In the genomic region with DNA sequence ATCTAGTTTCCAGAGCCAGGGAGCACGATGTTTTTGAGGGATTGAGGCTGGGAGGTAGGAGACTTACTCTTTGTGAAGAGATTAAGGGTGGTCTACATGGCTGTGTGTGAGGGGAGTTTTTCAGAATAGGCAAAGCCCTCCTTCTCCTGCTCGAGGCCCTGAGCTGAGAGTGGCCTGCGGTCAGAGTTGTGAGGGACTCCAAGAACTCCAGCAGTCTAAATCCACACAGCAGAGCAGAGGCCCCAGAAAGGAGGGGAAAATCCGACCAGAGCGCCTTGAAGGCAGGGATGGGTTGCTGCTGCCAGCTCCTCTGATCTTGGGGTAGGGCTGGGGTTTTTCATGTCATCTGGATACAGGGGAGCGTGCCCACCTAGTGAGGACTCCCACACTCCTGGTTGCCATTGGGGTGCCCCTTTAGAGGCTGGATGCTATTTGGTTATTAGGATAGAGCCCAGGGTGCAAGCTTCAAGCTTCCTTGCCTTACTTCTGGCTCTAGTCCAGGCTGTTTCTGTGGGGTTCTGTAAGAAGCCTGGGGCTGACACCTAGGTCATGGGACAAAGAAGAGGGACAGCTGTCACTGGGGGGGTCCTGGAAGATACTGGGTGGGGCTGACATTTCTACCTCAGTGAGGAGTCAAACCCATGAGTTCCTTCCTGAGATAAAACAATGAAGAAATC, we compare ENCODE assay signal across 8 mouse cellular contexts. TPM values are rescaled to one million over a fixed set of nuclear protein-coding genes. Genes with fewer than 3 reads are reported as not detected.
A peak's percentile ranks its signal among the peaks of the same experiment; 100 is the strongest.
DNase-seq lines count a peak whose midpoint lies in the region; ATAC-seq and TF ChIP-seq lines count a peak whose summit lies in the region.

No protein-coding gene starts in this region.

- no peaks in the 10 kb centered on the region for H3K9me3 ChIP-seq in E14TG2a.4 (ENCODE audit: low read length)
- no peaks in the 10 kb centered on the region for H3K9me3 ChIP-seq in heart, embryonic 15.5 days (replicated peaks)
- H3K9me3 ChIP-seq in liver, embryonic 15.5 days (replicated peaks), result no peaks in the 10 kb centered on the region

- peak overlapping the region; percentile 84 for H3K4me2 ChIP-seq in heart, embryonic 15.5 days
- peak overlapping the region; percentile 83 for H3K4me2 ChIP-seq in liver, embryonic 15.5 days

- peak overlapping the region; percentile 92 for H3K4me3 ChIP-seq in E14TG2a.4 (replicated peaks; ENCODE audit: low read length)
- H3K4me3 ChIP-seq in heart, embryonic 15.5 days, result peak overlapping the region; percentile 86
- H3K4me3 ChIP-seq in liver, embryonic 15.5 days (replicated peaks), result peak overlapping the region; percentile 90

- no peaks in the 10 kb centered on the region for H3K27me3 ChIP-seq in E14TG2a.4 (ENCODE audit: insufficient read depth, low read length)
- H3K27me3 ChIP-seq in heart, embryonic 15.5 days, result no peaks in the 10 kb centered on the region
- no peaks in the 10 kb centered on the region for H3K27me3 ChIP-seq in liver, embryonic 15.5 days

- no peak for ATAC-seq in heart, embryonic 15.5 days (replicated peaks; ENCODE audit: insufficient number of reproducible peaks, insufficient read depth, low FRiP score, low read depth)
- no peak for ATAC-seq in liver, embryonic 15.5 days (ENCODE audit: insufficient read depth)

- peak; percentile 27 for DNase-seq in adrenal gland, postnatal 14 days
- no peak for DNase-seq in adrenal gland, postnatal 4 days (ENCODE audit: low spot score in 2 of 2)
- no peak for DNase-seq in yolk sac, embryonic 10.5 days (ENCODE audit: low spot score)
- no peak for DNase-seq in right cerebral cortex, postnatal 25 days
- DNase-seq in frontal cortex, postnatal 14 days (ENCODE audit: low spot score in 2 of 2), result no peak

- 21% methylated on average over 6 of the region's 6 CpGs for WGBS in heart, embryonic 15.5 days
- whole genome bisulfite sequencing in liver, embryonic 15.5 days (ENCODE audit: insufficient replicate concordance), result 20% methylated on average over 6 of the region's 6 CpGs

- TF ChIP-seq CTCF in E14TG2a.4 (conservative IDR thresholded peaks at IDR 0.05; ENCODE audit: low read length), result no peak

- H3K4me1 ChIP-seq in E14TG2a.4 (replicated peaks; ENCODE audit: low read depth, low read length), result peaks cover 88% of the 10 kb centered on the region
- peaks cover 53% of the 10 kb centered on the region for H3K4me1 ChIP-seq in heart, embryonic 15.5 days (replicated peaks)
- peaks cover 86% of the 10 kb centered on the region for H3K4me1 ChIP-seq in liver, embryonic 15.5 days (replicated peaks)

- H3K27ac ChIP-seq in heart, embryonic 15.5 days, result peak overlapping the region; percentile 95
- peak overlapping the region; percentile 96 for H3K27ac ChIP-seq in liver, embryonic 15.5 days (replicated peaks)

- H3K36me3 ChIP-seq in E14TG2a.4 (ENCODE audit: insufficient read depth, low read length), result peaks cover 53% of the 10 kb centered on the region
- H3K36me3 ChIP-seq in heart, embryonic 15.5 days, result peaks cover 41% of the 10 kb centered on the region
- peaks cover 66% of the 10 kb centered on the region for H3K36me3 ChIP-seq in liver, embryonic 15.5 days (replicated peaks)

- H3K9ac ChIP-seq in heart, embryonic 15.5 days, result peak overlapping the region; percentile 90
- peak overlapping the region; percentile 95 for H3K9ac ChIP-seq in liver, embryonic 15.5 days

RNA-seq across cellular contexts. Expression of a gene that starts 15.0 kb away (rescaled TPM):
- total RNA-seq in adrenal gland, postnatal 14 days (2021), result 19.7 and 21.6 TPM in 2 replicates
- total RNA-seq in adrenal gland, postnatal 4 days (2021), result 10 to 100 TPM; 12.5 to 14.3 TPM
- 18.2 and 22.6 TPM in 2 replicates for polyA plus RNA-seq in heart, embryonic 15.5 days (2015; fragmentation: Nextera tagmentation; extraction: Ambion mirVana)
- 16.5 and 18.0 TPM in 2 replicates for polyA plus RNA-seq in liver, embryonic 15.5 days (2015; fragmentation: Nextera tagmentation; extraction: Ambion mirVana)

RNA-seq across cellular contexts. Expression of a gene that starts 15.1 kb away (rescaled TPM):
- 39.3 and 39.8 TPM in 2 replicates for total RNA-seq in adrenal gland, postnatal 14 days (2021)
- 10 to 100 TPM; 40.4 to 40.8 TPM for total RNA-seq in adrenal gland, postnatal 4 days (2021)
- 25.4 and 31.2 TPM in 2 replicates for polyA plus RNA-seq in heart, embryonic 15.5 days (2015; fragmentation: Nextera tagmentation; extraction: Ambion mirVana)
- 21.6 and 26.0 TPM in 2 replicates for polyA plus RNA-seq in liver, embryonic 15.5 days (2015; fragmentation: Nextera tagmentation; extraction: Ambion mirVana)

RNA-seq across cellular contexts. Expression of a gene that starts 15.1 kb away (rescaled TPM):
- 3.0 and 3.3 TPM in 2 replicates for total RNA-seq in adrenal gland, postnatal 14 days (2021)
- total RNA-seq in adrenal gland, postnatal 4 days (2021), result 1 to 10 TPM; 4.1 to 4.8 TPM
- 0.60 and 1.6 TPM in 2 replicates for polyA plus RNA-seq in heart, embryonic 15.5 days (2015; fragmentation: Nextera tagmentation; extraction: Ambion mirVana)
- 2.1 and 2.4 TPM in 2 replicates for polyA plus RNA-seq in liver, embryonic 15.5 days (2015; fragmentation: Nextera tagmentation; extraction: Ambion mirVana)

RNA-seq across cellular contexts. Expression of a gene that starts 34.2 kb away (rescaled TPM):
- total RNA-seq in adrenal gland, postnatal 14 days (2021), result 6.8 and 7.8 TPM in 2 replicates
- total RNA-seq in adrenal gland, postnatal 4 days (2021), result 10 to 100 TPM; 12.7 to 13.3 TPM
- polyA plus RNA-seq in heart, embryonic 15.5 days (2015; fragmentation: Nextera tagmentation; extraction: Ambion mirVana), result 2.5 and 3.2 TPM in 2 replicates
- 2.8 and 3.7 TPM in 2 replicates for polyA plus RNA-seq in liver, embryonic 15.5 days (2015; fragmentation: Nextera tagmentation; extraction: Ambion mirVana)
